Mouse (Mus musculus): ENCODE data around the gene Stk24. TPM values are rescaled to one million over a fixed set of nuclear protein-coding genes. Genes with fewer than 3 reads are reported as not detected.

Stk24 gene
- polyA plus RNA-seq, 1 experiment from 2014 or later, result 36.6 TPM

- Histone ChIP-seq H3K4me2 (ENCODE audit: low read length) (no peak overlapping the region), H3K9me3 (replicated peaks; ENCODE audit: low read length) (no peaks in the 10 kb centered on the region), H3K9ac (ENCODE audit: low read depth, low read length) (no peak overlapping the region), H3K27me3 (ENCODE audit: insufficient read depth, low read length) (no peaks in the 10 kb centered on the region), H3K4me1 (replicated peaks; ENCODE audit: insufficient read depth, low read length) (peaks cover 48% of the 10 kb centered on the region), H3K36me3 (ENCODE audit: insufficient read depth, low read length) (no peaks in the 10 kb centered on the region), H3K27ac (0 out of 2 replicates have a peak overlapping the region, but pooled peaks have one; percentile 9), H3K4me3 (replicated peaks; ENCODE audit: low read depth, low read length) (no peak overlapping the region)
- WGBS, result 73% methylated on average over 7 of the region's 7 CpGs
- no peak for DNase-seq (ENCODE audit: low spot score)
- no peak for ATAC-seq (replicated peaks; ENCODE audit: low FRiP score, low read depth)
- TF ChIP-seq CTCF (IDR thresholded peaks at IDR 0.05; ENCODE audit: low read depth), result no peak
Observed at GRCm38 (mm10) chr14:121365390-121365789, 14.4 kb downstream of the Stk24 start.

- no peak overlapping the region for H3K4me2 ChIP-seq (ENCODE audit: low read length)
- ATAC-seq (replicated peaks; ENCODE audit: low FRiP score, low read depth) (no peak), DNase-seq (ENCODE audit: low spot score) (no peak)
- WGBS, result 94% methylated on average over 7 of the region's 7 CpGs
- peaks cover 54% of the 10 kb centered on the region for H3K4me1 ChIP-seq (replicated peaks; ENCODE audit: insufficient read depth, low read length)
- H3K27me3 ChIP-seq (ENCODE audit: insufficient read depth, low read length), result no peaks in the 10 kb centered on the region
- H3K27ac ChIP-seq, result no peak overlapping the region
- H3K9ac ChIP-seq (ENCODE audit: low read depth, low read length), result no peak overlapping the region
- no peaks in the 10 kb centered on the region for H3K36me3 ChIP-seq (ENCODE audit: insufficient read depth, low read length)
- H3K9me3 ChIP-seq (replicated peaks; ENCODE audit: low read length), result no peaks in the 10 kb centered on the region
- no peak overlapping the region for H3K4me3 ChIP-seq (replicated peaks; ENCODE audit: low read depth, low read length)
- no peak for TF ChIP-seq CTCF (IDR thresholded peaks at IDR 0.05; ENCODE audit: low read depth)
Observed at GRCm38 (mm10) chr14:121364282-121364681, 15.5 kb downstream of the Stk24 start.

GRCm38 (mm10) chr14:121361319-121362114 lies 18.3 kb downstream of the Stk24 start:
- H3K9me3 ChIP-seq (replicated peaks; ENCODE audit: low read length), result no peaks in the 10 kb centered on the region
- peak; percentile 29; the same call in 1 of the 2 replicates for TF ChIP-seq CTCF (IDR thresholded peaks at IDR 0.05; ENCODE audit: low read depth)
- 71% methylated on average over 17 of the region's 17 CpGs for WGBS
- no peak overlapping the region for H3K4me2 ChIP-seq (ENCODE audit: low read length)
- no peak overlapping the region for H3K4me3 ChIP-seq (replicated peaks; ENCODE audit: low read depth, low read length)
- H3K36me3 ChIP-seq (ENCODE audit: insufficient read depth, low read length), result no peaks in the 10 kb centered on the region
- DNase-seq (ENCODE audit: low spot score) (no peak), ATAC-seq (replicated peaks; ENCODE audit: low FRiP score, low read depth) (no peak)
- no peaks in the 10 kb centered on the region for H3K27me3 ChIP-seq (ENCODE audit: insufficient read depth, low read length)
- no peak overlapping the region for H3K27ac ChIP-seq
- peaks cover 38% of the 10 kb centered on the region for H3K4me1 ChIP-seq (replicated peaks; ENCODE audit: insufficient read depth, low read length)
- H3K9ac ChIP-seq (ENCODE audit: low read depth, low read length), result no peak overlapping the region

GRCm38 (mm10) chr14:121359850-121360249 lies 20.0 kb downstream of the Stk24 start:
- Histone ChIP-seq H3K27ac (no peak overlapping the region), H3K9ac (ENCODE audit: low read depth, low read length) (no peak overlapping the region), H3K4me3 (replicated peaks; ENCODE audit: low read depth, low read length) (no peak overlapping the region), H3K4me2 (ENCODE audit: low read length) (no peak overlapping the region), H3K9me3 (replicated peaks; ENCODE audit: low read length) (no peaks in the 10 kb centered on the region), H3K27me3 (ENCODE audit: insufficient read depth, low read length) (no peaks in the 10 kb centered on the region), H3K36me3 (ENCODE audit: insufficient read depth, low read length) (no peaks in the 10 kb centered on the region), H3K4me1 (replicated peaks; ENCODE audit: insufficient read depth, low read length) (peaks cover 26% of the 10 kb centered on the region)
- TF ChIP-seq CTCF (IDR thresholded peaks at IDR 0.05; ENCODE audit: low read depth), result no peak
- WGBS, result 66% methylated on average over 8 of the region's 8 CpGs
- no peak for DNase-seq (ENCODE audit: low spot score)
- ATAC-seq (replicated peaks; ENCODE audit: low FRiP score, low read depth), result no peak

GRCm38 (mm10) chr14:121359015-121359414 lies 20.8 kb downstream of the Stk24 start:
- 20% methylated on average over 3 of the region's 3 CpGs for WGBS

GRCm38 (mm10) chr14:121358327-121358726 lies 21.5 kb downstream of the Stk24 start:
- Histone ChIP-seq H3K4me3 (replicated peaks; ENCODE audit: low read depth, low read length) (no peak overlapping the region), H3K36me3 (ENCODE audit: insufficient read depth, low read length) (no peaks in the 10 kb centered on the region), H3K27ac (peak overlapping the region; percentile 19; the same call in 1 of the 2 replicates), H3K9me3 (replicated peaks; ENCODE audit: low read length) (no peaks in the 10 kb centered on the region), H3K9ac (ENCODE audit: low read depth, low read length) (no peak overlapping the region), H3K4me1 (replicated peaks; ENCODE audit: insufficient read depth, low read length) (peaks cover 27% of the 10 kb centered on the region), H3K4me2 (ENCODE audit: low read length) (no peak overlapping the region), H3K27me3 (ENCODE audit: insufficient read depth, low read length) (no peaks in the 10 kb centered on the region)
- no peak for DNase-seq (ENCODE audit: low spot score)
- no peak for TF ChIP-seq CTCF (IDR thresholded peaks at IDR 0.05; ENCODE audit: low read depth)
- 50% methylated on average over 1 of the region's 1 CpGs for WGBS
- no peak for ATAC-seq (replicated peaks; ENCODE audit: low FRiP score, low read depth)

More at GRCm38 (mm10) chr14:121359015-121359414, 20.8 kb downstream of the Stk24 start:
- no peak overlapping the region for H3K4me3 ChIP-seq (replicated peaks; ENCODE audit: low read depth, low read length)
- no peak overlapping the region for H3K9ac ChIP-seq (ENCODE audit: low read depth, low read length)
- no peak overlapping the region for H3K27ac ChIP-seq
- H3K4me1 ChIP-seq (replicated peaks; ENCODE audit: insufficient read depth, low read length), result peaks cover 26% of the 10 kb centered on the region
- TF ChIP-seq CTCF (IDR thresholded peaks at IDR 0.05; ENCODE audit: low read depth), result no peak
- DNase-seq (ENCODE audit: low spot score) (no peak), ATAC-seq (replicated peaks; ENCODE audit: low FRiP score, low read depth) (no peak)
- no peaks in the 10 kb centered on the region for H3K36me3 ChIP-seq (ENCODE audit: insufficient read depth, low read length)
- no peak overlapping the region for H3K4me2 ChIP-seq (ENCODE audit: low read length)
- H3K9me3 ChIP-seq (replicated peaks; ENCODE audit: low read length), result no peaks in the 10 kb centered on the region
- H3K27me3 ChIP-seq (ENCODE audit: insufficient read depth, low read length), result no peaks in the 10 kb centered on the region

All from kidney, postnatal 0 days (tissue).